Mouse (Mus musculus): ENCODE measurements around the gene Slc25a45. TPM values are rescaled to one million over a fixed set of nuclear protein-coding genes. Genes with fewer than 3 reads are reported as not detected.

Gene Slc25a45
- total RNA-seq, 2 experiments from 2014 or later = 28.7 to 30.2 TPM

DNA sequence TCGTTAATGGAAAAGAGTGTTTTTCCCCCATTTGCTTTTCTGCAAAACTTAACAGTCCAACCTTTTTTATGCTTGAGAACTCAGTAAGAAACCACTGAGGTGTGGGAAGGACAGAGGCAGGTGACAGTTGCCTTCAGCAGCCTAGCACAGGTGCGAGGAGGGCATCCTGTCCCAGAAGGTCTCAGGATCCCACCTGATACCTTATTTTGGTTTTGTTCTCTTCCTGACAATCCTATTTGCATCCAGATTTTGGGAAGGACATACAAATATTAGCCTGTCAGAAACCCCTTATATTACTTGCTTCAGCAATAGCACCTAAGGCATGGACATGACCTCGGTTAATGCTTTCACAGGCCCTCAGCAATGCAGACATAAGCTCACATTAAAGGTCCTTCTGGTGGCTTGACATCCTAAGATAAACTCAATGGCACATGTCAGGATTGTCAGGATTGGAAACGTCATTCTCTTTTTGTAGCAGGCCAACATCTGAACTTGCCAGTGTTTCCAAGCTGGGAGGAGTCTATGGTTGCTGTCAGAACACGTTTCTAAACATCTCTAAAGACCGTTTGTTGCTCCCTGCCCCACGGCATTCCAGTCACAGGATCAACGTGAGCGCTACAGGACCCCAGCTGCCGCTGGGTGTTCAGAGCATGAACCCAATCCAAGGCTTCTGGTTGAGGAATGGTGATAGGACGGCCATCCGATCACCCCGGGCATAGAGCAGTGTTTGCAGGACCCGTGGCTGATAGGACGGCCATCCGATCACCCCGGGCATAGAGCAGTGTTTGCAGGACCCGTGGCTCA, 37.3 kb upstream of the Slc25a45 start:
- no peak for ATAC-seq (replicated peaks; ENCODE audit: poor library complexity)

DNA sequence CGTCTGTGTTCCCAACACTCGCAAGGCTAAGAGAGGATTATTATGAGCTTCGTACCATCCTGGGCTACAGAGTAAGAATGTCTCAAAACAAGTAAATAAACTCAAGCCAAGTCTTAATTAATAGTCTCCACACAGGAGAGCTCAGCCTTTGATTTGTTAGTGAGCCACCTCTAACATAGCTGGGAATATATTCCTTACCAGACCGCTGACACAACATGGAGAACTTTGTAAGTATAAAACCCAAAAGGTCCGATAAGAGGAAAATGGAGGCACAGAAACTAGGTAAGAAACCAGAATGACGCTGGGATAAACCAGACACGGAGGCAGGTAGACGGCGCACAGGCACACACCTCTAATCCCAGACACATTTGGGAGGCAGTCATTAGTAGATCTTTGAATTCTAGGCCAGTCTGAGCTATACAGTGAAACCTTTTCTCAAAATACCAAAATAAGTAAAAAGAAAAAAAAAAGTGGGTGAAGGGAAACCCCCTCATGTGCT, 36.7 kb upstream of the Slc25a45 start:
- no peak for ATAC-seq (replicated peaks; ENCODE audit: poor library complexity)

DNA sequence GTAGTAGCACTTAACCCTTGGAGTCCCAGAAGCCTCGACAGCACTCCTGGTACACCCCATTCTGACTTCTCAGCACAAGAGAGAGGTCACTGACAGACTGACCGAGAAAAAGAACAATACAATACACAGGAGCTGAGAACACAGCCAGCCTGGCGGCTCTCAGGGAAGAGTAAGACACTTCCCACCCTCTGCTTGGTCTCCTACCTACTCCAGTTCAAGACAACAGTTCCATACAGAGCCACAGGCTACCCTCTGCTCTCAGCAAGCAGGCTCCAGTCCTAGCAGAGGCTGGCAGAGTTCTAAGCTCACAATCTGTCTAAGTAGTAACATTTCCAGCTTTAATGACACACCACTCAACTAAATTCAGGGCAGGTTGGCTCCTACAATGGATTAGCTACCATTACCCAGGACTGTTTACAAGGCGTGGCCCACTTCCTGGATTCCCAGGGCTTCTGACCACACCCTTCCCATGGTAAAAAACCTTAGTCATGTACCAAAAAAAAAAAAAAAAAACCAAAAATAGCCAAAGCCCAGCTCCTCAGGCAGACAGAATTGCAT, 36.1 kb upstream of the Slc25a45 start:
- no peak for ATAC-seq (replicated peaks; ENCODE audit: poor library complexity)

DNA sequence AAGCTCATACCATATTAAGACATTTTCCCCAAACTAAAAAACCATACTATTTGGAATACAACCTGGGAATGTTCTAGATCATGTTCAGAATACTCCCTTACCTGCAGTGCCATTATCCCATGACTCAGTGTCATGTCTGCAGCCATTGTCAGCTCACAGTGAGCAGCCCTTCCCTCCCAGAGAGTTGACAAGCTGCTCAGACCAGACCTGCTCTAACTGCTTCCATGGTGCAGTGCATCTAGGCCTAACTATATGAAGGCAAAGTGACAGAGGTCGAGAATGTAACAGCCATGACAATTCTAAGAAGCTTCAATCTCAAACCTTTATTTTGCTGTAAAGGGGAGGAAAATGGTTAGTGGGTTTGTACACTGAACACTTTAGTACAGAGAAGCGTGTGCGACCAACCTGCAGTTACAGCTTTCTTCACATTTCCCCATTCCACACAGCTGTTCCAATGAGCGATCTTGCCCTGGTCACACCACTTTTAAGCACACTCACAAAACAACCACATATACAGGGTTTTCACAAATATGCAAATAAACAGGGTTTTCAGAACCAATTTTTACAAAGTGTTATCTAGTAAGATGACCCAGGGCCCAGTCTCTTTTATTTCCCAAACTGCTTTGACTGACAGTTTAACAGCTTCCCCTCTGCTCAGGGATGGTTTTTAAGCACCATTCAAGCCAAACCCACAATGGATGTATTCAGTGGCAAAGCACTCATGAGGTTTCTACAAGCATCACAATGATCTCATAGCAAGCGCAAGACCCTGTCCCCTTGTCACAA, 35.4 kb upstream of the Slc25a45 start:
- ATAC-seq (replicated peaks; ENCODE audit: poor library complexity) = no peak

DNA sequence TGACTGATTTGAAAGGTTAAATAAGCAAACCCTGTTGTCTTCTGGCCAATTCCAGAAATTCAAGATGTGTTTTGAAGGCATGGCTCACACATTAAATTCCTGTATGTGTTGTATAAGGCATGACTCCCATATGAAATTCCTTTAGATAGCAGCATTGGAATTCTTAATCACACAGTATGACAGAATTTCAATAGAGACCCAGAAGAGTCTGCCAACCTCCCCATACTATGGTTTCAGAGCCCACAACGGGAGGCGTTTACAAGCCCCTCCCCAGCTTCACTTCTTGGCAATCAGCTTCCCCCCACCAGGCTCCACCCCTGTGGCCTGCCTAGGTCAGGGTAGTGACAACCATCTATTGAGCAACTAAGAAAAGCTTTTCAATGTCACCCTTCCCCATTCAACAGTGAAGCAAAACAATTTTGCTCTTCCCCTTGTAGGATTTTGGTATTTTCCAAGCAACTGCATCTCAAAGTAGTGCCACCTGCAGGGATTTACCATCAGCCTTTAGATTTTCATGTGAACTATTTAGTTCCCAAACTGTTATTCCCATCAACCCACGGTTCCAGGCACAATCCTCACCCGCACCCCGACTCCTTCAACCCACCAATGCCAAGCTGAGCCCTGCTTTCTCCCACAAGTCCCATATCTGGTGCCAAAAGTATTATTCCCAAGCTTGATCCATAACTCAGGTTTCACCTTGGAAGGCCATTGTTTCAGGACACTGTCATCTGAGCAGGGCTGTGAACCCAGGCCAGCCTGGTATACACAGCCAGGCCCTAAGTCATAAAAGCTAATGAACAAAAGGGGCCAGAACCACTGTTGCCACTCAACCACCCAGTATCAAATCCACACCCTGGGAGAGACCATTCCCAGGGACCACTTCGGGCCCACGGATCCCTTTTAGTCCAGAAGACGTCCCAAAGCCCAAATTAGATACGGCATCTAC, 34.5 kb upstream of the Slc25a45 start:
- ATAC-seq (replicated peaks; ENCODE audit: poor library complexity) = no peak

DNA sequence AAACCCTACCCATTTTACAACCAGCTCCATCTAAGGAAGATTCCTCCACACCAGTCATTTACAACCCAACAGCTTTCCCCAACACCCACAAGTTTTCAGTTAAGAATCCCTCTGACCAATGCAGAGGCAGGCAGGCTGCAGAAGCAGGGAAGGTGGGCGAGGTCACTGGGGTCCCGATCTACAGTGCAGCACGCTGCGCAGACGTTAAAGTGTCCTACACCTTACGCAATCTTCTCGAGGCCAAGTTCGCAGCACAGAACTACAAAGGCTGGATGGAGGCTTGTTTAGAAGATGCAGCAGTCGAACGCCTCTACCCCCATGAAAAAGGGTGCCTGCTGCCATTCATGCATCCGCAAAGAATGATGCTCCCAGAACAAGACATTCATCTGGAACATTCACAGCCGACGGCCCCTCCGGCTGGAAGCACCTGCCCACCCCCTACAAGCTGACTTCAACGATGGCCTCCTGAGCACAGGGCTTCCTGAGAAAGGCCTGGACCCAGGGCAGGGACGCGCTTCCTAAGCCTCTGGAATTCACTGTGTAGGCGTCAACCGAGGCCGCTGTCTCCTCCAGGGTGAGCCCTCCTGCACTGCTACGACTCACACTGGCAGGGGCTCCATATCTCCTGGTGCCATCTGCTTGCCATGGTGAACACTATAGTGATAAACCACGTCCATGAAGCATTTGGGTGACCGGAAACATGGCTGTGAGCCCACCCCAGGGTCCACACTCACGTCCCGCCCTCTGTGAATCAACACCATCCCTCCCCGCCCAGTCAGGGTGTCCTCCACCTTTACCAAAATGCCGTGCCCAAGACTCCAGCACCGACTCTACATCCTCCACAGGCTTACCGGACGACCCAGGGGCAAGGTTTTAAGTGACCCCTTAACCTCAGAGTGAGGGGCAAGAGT, 33.6 kb upstream of the Slc25a45 start:
- ATAC-seq (replicated peaks; ENCODE audit: poor library complexity) = 0 out of 2 replicates have a peak, but pooled peaks have one; percentile 2

DNA sequence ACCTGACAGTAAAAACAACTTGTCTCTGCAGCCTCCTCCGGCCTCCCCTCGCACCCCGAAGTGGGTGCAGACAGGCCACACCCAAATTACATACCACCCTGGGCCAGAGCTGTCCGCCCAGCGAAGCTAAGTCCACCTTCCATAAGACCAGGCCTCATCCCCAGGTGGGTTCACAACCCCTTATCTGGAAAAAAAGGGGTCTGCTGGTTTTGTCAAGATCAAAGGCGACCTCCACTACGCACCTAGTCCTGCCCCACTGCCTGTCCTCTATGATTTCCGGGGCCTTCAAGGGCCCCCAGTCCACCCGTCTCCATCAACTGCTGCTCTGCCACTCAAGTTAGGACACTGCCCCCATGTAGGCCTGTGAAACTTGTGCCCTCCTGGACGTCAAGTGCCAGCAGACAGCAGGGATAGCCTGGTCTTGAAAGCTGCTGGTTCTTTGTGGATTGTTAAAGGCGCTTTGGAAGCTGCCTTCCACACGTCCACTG, 32.7 kb upstream of the Slc25a45 start:
- ATAC-seq (replicated peaks; ENCODE audit: poor library complexity) = peak; percentile 12

DNA sequence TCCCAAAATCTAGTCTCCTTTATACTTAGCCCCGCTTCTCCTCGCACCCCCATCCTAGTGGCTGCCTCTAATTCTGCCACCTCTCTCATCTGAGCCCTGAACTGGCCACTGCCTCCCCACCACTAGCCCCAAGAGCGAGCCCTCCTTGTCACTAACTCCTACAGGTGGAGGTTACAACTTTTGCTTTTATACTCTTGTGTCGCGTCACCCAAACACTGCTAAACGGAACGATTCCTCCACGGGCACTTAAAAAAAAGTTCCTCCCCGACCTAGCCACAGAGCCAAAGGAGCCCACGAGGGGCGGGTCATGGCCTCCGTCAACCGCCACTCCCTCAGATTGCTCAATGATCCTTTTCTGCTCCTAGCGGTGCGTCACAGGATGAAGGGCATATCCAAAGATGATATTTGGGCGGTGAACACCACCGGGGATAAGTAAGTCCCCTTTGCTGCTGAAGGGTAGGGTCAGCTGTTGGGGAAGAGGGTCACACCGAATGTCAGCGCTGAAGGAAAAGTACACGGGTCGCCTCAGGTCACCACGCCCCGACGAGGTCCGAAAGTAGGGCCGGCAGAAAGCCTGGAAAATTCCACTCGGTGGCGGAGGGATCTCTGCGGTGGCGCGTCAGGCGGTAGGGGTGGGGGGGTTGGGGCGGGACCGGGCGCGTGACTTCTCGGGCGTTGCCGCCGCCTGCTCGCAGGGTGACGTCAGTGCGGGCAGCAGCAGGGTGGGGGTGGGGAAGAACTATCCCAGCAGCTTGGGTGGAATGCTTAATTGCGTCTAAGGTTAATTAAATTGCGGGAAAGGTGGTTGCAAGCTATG, 32.1 kb upstream of the Slc25a45 start:
- peak; percentile 29 for ATAC-seq (replicated peaks; ENCODE audit: poor library complexity)

- ATAC-seq (replicated peaks; ENCODE audit: poor library complexity) = no peak
Measured at GRCm38 (mm10) chr19:5846154-5846553, 31.5 kb upstream of the Slc25a45 start.

GRCm38 (mm10) chr19:5846557-5847305, 30.9 kb upstream of the Slc25a45 start:
- ATAC-seq (replicated peaks; ENCODE audit: poor library complexity) = peak; percentile 6

DNA sequence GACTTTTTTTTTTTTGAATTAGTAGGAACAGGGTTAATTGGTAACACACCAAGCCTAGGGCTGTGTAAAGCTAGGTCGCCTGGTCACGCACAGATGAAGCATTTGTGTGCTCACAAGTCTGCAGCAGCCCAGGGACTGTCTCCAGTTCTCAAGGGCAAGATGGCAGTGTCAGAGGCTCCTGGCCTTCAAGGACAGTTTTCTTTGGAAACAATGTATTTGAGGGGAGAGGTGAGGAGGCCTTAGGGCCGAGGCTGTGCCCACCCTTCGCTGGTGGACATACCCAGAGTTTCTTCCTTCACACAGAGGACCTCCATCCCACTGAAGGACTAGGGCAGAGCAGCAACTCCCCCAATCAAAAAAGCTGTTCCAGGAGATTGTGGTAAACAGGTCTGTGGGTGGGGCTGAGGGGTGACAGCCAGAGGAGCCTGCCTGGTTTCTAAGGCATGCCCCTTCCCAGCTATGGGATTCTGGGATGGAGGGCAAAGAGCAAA, 30.3 kb upstream of the Slc25a45 start:
- no peak for ATAC-seq (replicated peaks; ENCODE audit: poor library complexity)

GRCm38 (mm10) chr19:5848032-5848825, 29.4 kb upstream of the Slc25a45 start:
- ATAC-seq (replicated peaks; ENCODE audit: poor library complexity) = 0 out of 2 replicates have a peak, but pooled peaks have one; percentile 12

GRCm38 (mm10) chr19:5848826-5849672, 28.6 kb upstream of the Slc25a45 start:
- no peak for ATAC-seq (replicated peaks; ENCODE audit: poor library complexity)

DNA sequence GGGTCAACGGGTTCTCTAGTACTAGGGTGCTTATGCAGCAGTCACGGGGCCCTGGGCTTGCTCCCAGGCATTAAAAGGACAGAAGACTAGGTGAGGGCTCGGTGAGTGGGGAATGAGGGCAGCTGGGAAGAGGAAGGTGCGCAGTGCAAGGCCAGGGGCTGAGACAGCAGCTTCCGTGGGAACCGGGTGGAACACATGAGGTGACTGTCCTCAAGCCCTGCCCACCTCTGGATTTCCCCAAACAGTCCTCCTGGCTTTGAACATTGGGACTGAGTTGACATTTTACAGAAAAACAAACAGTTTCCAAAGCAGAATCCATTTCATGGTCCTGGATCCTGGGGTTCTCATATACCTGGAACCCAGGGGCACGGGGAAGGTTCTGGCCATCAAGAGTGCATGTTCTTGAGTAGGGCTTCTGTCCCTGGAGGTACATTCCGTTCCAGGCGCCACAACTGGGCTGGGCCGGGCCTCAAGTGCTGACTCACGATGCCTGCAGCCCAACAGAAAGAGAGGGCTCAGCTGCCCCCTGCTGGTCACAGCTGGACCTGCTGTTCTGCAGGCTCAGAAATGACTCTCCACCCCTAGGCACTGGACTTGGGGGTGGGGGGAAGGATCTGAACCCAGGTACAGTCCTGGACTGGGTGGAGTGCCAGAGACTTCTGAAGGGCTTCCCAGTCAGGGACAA, 27.6 kb upstream of the Slc25a45 start:
- peak; percentile 49 for ATAC-seq (replicated peaks; ENCODE audit: poor library complexity)

GRCm38 (mm10) chr19:5850860-5851259, 26.7 kb upstream of the Slc25a45 start:
- ATAC-seq (replicated peaks; ENCODE audit: poor library complexity) = no peak
